Mouse (Mus musculus) testis, adult 2 months (tissue): ENCODE results near the gene Olfr729.

ENCODE experiments used
- CTCF ChIP-seq: fragments of 200-500 bp; IDR thresholded peaks from 2 replicates; pipeline ENCODE4 v1.5.1; 2012; ENCODE audit warnings: low read depth, mild to moderate bottlenecking, inconsistent platforms, low read length, moderate library complexity; ENCODE audit not compliant: control insufficient read depth, insufficient read depth, insufficient replicate concordance
- POLR2A ChIP-seq: fragments of 200-500 bp; IDR thresholded peaks from 2 replicates; pipeline ENCODE4 v1.6.1; 2012; ENCODE audit warnings: low read depth, mild to moderate bottlenecking, inconsistent platforms, low read length, moderate library complexity; ENCODE audit not compliant: control insufficient read depth

DNA sequence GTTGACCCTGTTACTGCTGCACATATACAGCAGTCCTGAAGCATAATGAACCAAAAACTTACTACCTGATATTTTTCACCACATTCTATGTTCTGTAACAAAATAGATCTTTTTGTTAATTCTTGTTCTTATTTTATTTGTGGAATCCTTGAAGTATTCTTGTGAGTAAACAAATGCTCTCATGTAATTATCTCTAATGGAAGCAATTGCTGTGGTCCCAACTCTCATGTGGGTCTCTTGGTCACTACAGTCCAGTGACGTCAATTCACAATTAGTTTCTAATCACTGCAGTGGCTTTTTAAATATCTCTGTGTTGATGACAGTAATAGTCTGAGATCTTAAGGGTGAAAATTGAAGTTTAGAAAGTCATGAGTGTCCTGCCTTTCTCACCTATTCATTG lies 29.8 kb downstream of the Olfr729 start, which contains the start of gene Olfr727:
- TF ChIP-seq CTCF, result no peak
- no peak for TF ChIP-seq POLR2A
